Mouse (Mus musculus): ENCODE results near the gene Spen. TPM values are rescaled to one million over a fixed set of nuclear protein-coding genes. Genes with fewer than 3 reads are reported as not detected.

Gene Spen
- polyA plus RNA-seq, 1 experiment from 2014 or later = 12.1 TPM

DNA sequence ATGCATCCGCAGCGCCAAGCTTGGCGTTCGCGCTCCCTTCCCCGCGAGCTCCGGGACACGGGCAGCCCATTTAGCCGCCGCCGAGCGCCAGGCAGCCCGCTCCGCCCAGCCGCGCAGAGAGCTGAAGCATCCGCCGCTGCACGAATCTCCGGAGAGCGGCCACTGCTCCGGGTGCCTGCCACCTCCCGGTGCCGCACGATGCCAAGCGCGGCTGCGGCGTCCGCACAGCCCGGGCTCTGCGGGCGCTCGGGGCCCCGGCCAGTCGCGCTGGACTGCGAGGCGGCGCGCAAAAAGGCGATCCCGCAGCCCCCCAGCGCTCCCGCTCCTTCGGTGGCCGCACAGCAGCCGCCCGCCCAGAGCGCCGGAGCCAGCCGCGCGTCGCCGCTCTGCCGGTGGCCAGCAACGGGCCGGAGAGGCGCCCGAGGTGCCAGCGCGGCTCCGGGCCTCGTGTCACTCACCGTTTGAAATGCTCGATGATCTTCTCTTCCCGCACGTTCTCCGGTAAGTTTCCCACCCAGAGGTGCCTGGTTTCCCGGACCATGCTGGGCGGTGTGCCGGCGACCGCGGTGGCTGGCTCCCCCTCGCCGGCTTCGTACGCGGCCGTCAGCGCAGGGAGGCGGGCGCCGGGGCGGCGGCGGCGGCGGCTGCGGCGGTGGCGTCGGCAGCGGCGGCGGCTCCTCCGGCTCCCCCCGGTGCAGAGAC, 540 bp downstream of the Spen start:
- Histone ChIP-seq H3K27ac (replicated peaks) (peak overlapping the region; percentile 96), H3K4me1 (peaks cover 48% of the 10 kb centered on the region), H3K36me3 (replicated peaks) (no peaks in the 10 kb centered on the region), H3K4me3 (peak overlapping the region; percentile 97), H3K27me3 (replicated peaks; ENCODE audit: low read depth, poor library complexity, severe bottlenecking) (no peaks in the 10 kb centered on the region), H3K9me3 (no peaks in the 10 kb centered on the region)
- under 1% methylated on average over 101 of the region's 101 CpGs for WGBS
- DNase-seq (ENCODE audit: low spot score) = peak; percentile 54

DNA sequence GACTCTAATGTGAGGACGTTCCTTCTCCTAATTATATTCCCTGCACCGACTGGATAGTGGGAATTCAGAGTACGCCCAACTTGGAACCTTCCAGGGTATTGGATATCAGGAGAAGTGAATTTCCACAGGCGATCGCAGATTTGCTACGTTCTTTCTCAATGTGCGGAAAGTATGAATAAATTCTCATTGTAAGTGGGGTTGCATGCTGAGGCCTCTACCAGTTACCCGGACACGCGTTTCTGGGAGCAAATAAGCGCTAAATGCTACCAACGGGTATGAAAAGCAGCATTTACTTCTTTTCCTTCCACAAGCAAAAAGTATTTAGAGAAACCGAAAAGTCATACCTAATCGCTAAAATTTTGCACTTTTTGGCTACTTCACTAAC, 1.2 kb downstream of the Spen start:
- under 1% methylated on average over 14 of the region's 14 CpGs for WGBS
- Histone ChIP-seq H3K27me3 (replicated peaks; ENCODE audit: low read depth, poor library complexity, severe bottlenecking) (no peaks in the 10 kb centered on the region), H3K36me3 (replicated peaks) (no peaks in the 10 kb centered on the region), H3K9me3 (no peaks in the 10 kb centered on the region), H3K4me1 (peaks cover 48% of the 10 kb centered on the region), H3K4me3 (peak overlapping the region; percentile 97), H3K27ac (replicated peaks) (peak overlapping the region; percentile 96)
- DNase-seq (ENCODE audit: low spot score) = no peak

DNA sequence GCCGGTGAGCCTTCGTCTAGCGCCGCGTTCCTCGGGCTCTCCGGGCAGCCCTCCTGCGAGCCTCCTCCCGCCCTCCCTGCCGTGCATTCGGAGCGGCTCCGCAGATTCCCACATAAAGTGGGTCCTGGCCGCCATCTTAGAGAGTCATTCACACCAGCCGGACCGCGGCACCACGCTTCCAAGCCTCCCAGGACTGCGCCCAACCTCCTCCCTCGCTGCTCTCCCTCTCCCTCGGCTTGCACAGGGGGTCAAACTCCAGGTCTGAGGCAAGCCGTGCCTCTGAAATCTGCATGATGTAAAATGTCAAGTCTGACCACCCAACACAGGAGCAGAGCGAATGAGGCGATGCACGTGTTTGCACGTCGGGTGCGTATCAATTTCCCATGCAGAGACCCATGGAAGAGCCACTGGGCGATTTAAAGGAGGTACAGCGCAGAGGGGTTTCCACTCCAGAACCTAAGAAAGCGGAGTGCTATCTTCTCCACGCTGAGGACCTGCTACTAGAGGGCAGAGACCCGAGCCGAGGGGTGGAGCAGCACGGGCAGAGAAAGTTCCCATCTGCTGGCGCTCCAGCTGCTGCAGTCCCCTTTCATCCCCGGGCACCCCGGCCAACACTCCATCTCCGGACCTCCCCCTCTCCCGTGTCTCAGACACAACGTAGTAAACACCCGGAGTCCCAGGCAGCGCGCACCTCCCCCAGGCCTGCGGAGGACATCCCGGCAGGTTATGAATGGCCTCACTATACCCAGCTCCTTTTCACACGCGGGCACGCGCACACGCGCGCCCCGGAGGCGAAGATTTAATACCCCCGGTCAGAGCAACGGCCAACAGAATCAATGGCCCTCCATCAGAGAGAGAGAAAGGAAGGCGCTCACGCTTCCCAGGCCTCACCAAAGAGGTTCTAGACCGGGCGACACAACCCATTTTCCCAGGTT, 1.8 kb downstream of the Spen start:
- H3K27me3 ChIP-seq (replicated peaks; ENCODE audit: low read depth, poor library complexity, severe bottlenecking) = no peaks in the 10 kb centered on the region
- peak; percentile 85 for DNase-seq (ENCODE audit: low spot score)
- H3K9me3 ChIP-seq = no peaks in the 10 kb centered on the region
- peaks cover 48% of the 10 kb centered on the region for H3K4me1 ChIP-seq
- whole genome bisulfite sequencing = under 1% methylated on average over 61 of the region's 61 CpGs
- peak overlapping the region; percentile 97 for H3K4me3 ChIP-seq
- H3K27ac ChIP-seq (replicated peaks) = peak overlapping the region; percentile 96
- no peaks in the 10 kb centered on the region for H3K36me3 ChIP-seq (replicated peaks)

DNA sequence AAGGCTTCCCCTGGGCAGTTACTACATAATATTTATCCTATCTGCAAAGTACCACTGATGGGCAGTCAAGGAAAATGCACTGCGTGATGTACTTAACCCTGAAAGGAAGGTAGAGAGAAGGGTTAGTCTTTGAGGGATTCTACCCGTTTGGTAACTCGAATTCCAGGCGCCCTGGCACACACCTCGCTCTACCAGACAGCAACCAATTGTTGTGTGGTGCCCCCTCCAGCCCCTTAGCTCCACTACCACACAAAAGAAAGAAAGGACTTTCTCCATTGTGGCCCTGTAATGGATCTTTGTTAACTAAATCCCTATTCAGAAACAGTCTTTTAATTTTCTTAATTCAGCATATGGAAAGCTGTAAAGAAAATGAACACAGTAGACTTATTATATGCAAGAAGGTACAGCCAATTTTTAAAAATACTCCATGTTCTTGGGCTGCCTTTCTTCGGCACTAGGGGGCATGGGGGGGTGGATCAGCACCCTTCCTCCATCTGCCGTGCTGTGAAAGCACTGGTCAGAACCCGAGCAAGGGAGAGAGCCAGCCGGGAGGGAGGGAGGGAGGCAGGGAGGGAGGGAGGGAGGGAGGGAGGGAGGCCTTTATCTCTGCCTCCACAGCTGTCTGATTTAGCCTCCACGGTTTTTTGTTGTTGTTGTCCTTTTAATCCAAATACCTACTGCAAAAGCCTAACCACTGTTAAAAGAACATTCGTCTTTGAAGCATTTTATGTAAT, 3.3 kb downstream of the Spen start:
- Histone ChIP-seq H3K36me3 (replicated peaks) (peaks cover 9% of the 10 kb centered on the region), H3K27ac (replicated peaks) (peak overlapping the region; percentile 96), H3K4me1 (peaks cover 55% of the 10 kb centered on the region), H3K9me3 (no peaks in the 10 kb centered on the region), H3K27me3 (replicated peaks; ENCODE audit: low read depth, poor library complexity, severe bottlenecking) (no peaks in the 10 kb centered on the region), H3K4me3 (peak overlapping the region; percentile 97)
- WGBS = 17% methylated on average over 9 of the region's 11 CpGs
- DNase-seq (ENCODE audit: low spot score) = peak; percentile 71

DNA sequence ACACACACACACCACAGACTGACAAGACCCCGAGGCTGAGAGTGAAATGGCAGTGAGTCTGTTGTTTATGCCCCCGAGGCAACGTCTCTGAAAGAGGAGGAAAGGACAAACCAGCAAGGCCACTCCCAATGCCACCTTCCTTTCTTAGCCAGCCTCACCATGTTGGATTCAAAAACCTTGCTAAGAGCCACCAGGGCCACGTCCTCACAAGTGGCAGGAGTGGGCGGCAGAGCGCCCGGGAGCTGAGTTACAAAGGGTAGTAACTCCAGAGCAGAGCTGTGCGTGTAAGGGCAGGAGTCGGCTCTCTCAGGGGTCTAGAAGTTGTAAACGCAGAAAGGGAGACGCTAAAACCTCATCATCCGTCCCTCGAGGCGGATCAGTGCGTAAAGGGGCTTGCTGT, 7.4 kb downstream of the Spen start:
- H3K9me3 ChIP-seq = no peaks in the 10 kb centered on the region
- no peak overlapping the region for H3K4me3 ChIP-seq
- H3K4me1 ChIP-seq = peaks cover 49% of the 10 kb centered on the region
- H3K36me3 ChIP-seq (replicated peaks) = peaks cover 23% of the 10 kb centered on the region
- DNase-seq (ENCODE audit: low spot score) = no peak
- WGBS = 80% methylated on average over 15 of the region's 15 CpGs
- H3K27me3 ChIP-seq (replicated peaks; ENCODE audit: low read depth, poor library complexity, severe bottlenecking) = no peaks in the 10 kb centered on the region
- H3K27ac ChIP-seq (replicated peaks) = no peak overlapping the region

DNA sequence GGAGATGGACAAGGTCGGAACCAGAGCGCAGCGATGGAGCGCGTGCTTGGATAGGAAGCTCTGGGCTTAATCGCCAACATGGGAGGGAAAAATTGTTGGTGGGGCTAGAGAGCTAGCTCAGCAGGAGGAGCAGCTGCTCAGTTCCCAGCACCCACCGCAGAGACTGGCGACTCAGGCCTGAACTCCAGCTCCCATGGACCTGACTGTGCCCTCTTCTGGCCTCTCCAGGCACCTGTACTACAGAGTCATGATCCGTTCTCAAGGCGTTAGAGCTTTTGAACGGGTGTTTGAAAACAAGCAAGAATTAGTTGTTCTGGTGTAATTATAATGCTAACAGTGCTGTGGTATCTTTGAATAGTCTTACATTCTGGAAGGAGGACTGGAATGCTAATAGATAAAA, 9.5 kb downstream of the Spen start:
- no peaks in the 10 kb centered on the region for H3K27me3 ChIP-seq (replicated peaks; ENCODE audit: low read depth, poor library complexity, severe bottlenecking)
- peaks cover 23% of the 10 kb centered on the region for H3K36me3 ChIP-seq (replicated peaks)
- 90% methylated on average over 11 of the region's 11 CpGs for WGBS
- no peaks in the 10 kb centered on the region for H3K9me3 ChIP-seq
- H3K27ac ChIP-seq (replicated peaks) = no peak overlapping the region
- no peak for DNase-seq (ENCODE audit: low spot score)
- H3K4me3 ChIP-seq = no peak overlapping the region
- H3K4me1 ChIP-seq = peaks cover 35% of the 10 kb centered on the region

DNA sequence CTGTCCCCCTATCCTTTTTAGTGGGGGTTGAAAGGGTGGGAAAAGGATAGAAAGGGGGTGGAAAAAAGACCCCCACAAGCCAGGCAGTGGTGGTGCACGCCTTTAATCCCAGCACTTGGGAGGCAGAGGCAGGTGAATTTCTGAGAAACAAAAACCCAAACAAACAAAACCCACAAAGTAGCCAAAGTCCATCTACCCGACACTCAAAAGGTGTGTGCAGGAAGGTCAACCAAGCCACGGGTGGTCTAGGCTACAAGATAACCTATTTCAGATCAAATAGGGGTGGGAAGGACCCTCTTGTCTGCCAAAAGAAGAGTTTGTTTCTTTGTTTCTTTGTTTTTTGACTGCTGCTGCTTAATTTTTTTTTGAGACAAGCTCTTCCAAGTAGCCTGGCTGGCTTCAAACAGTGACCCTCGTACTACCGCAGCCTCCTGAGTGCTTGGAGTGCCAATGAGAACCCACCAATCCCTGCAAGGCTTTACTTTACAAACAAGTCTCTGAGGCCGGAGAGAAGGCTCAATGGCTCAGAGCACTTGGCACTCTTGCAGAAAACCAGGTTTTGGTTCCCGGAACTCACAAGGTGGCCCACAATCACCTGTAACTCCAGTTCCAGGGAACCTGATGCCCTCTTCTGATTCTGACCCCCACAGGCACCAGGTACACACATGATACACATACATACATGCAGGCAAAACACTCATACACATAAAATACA, 11.3 kb downstream of the Spen start:
- no peaks in the 10 kb centered on the region for H3K9me3 ChIP-seq
- H3K4me1 ChIP-seq = peaks cover 36% of the 10 kb centered on the region
- DNase-seq (ENCODE audit: low spot score) = no peak
- H3K27ac ChIP-seq (replicated peaks) = no peak overlapping the region
- H3K36me3 ChIP-seq (replicated peaks) = peaks cover 27% of the 10 kb centered on the region
- no peaks in the 10 kb centered on the region for H3K27me3 ChIP-seq (replicated peaks; ENCODE audit: low read depth, poor library complexity, severe bottlenecking)
- 78% methylated on average over 7 of the region's 7 CpGs for WGBS
- no peak overlapping the region for H3K4me3 ChIP-seq

DNA sequence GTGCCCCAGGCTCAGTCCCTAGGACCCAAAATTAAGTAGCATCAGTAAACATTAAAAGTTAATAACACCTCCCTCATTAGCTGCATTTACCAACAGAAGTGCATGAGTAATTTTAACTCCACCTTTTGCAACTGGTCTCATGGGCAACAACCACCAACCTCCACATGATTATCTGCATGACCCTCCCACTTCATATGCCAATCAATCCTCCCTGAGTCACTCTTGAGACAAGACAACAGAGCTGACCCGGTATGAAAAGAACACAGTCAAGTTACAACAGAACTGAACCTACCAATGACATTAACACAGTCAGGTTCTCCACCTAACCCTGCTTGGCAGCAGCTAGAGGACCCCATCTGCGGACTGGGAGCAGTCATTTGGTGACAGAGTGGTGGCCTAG, 12.5 kb downstream of the Spen start:
- H3K4me3 ChIP-seq = no peak overlapping the region
- no peaks in the 10 kb centered on the region for H3K9me3 ChIP-seq
- DNase-seq (ENCODE audit: low spot score) = no peak
- 79% methylated on average over 2 of the region's 2 CpGs for WGBS
- no peak overlapping the region for H3K27ac ChIP-seq (replicated peaks)
- no peaks in the 10 kb centered on the region for H3K27me3 ChIP-seq (replicated peaks; ENCODE audit: low read depth, poor library complexity, severe bottlenecking)
- H3K4me1 ChIP-seq = peaks cover 32% of the 10 kb centered on the region
- peaks cover 37% of the 10 kb centered on the region for H3K36me3 ChIP-seq (replicated peaks)

DNA sequence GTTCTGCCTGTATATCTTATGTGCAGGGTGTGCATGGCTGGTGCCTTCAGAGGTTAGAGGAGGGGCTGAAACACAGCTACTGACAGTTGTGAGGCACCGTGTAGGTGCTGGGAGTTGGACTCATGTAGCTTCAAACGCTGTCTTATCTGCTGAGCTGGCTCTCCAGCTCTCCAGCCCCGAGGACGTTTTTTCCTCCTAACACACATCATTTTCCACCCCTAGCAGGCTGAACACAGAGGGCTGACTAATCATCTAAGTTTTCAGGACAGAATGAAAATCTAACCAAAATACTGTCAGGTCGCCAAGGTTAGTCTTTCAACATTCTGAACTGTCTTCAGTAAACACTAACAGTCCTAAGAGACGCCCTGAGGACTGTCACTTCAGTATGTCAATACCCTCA, 13.7 kb downstream of the Spen start:
- Histone ChIP-seq H3K4me1 (peaks cover 28% of the 10 kb centered on the region), H3K27me3 (replicated peaks; ENCODE audit: low read depth, poor library complexity, severe bottlenecking) (no peaks in the 10 kb centered on the region), H3K27ac (replicated peaks) (no peak overlapping the region), H3K4me3 (no peak overlapping the region), H3K9me3 (no peaks in the 10 kb centered on the region), H3K36me3 (replicated peaks) (peaks cover 40% of the 10 kb centered on the region)
- 75% methylated on average over 6 of the region's 6 CpGs for WGBS
- no peak for DNase-seq (ENCODE audit: low spot score)

DNA sequence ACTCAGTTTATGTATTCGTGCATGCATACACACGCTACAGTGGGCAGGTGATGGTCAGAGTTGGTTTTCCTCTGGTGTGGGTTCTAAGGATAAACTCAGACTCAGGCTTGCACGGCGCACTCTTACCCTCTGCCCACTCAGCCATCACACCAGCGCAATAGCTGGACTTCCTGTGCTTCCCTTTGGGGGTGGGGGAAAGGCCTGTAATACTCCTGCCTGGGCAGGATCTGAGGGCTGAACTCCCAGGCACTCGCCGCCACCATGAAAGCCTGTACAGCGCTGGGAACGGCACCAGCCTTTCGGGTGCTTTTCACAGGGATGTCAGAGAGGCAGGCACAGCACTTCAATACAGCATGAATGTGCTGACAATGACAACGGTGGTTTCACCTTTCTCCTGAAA, 15.3 kb downstream of the Spen start:
- Histone ChIP-seq H3K27ac (replicated peaks) (no peak overlapping the region), H3K4me3 (no peak overlapping the region), H3K9me3 (no peaks in the 10 kb centered on the region), H3K27me3 (replicated peaks; ENCODE audit: low read depth, poor library complexity, severe bottlenecking) (no peaks in the 10 kb centered on the region), H3K36me3 (replicated peaks) (peaks cover 40% of the 10 kb centered on the region), H3K4me1 (peaks cover 28% of the 10 kb centered on the region)
- no peak for DNase-seq (ENCODE audit: low spot score)
- WGBS = 81% methylated on average over 11 of the region's 11 CpGs

DNA sequence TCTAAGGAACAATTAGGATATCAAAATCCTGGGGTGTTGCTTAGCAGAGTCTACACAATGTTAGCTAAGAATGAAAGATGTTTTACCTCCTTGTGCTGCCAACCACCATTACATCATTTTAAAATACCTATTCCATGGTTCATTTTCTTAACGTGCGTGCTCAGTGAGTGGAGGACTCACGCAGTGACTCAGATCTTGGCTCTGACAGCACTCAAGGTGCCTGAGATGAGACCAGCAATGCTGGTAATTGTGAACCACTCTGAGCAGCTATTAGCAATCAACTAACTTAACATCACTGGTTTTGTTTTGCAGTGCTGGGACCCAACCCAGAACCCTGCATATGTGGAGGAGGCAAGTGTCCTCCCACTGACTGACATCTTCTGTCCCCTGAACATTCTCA, 20.0 kb downstream of the Spen start:
- peaks cover 10% of the 10 kb centered on the region for H3K4me1 ChIP-seq
- no peaks in the 10 kb centered on the region for H3K9me3 ChIP-seq
- WGBS = 96% methylated on average over 3 of the region's 3 CpGs
- H3K27me3 ChIP-seq (replicated peaks; ENCODE audit: low read depth, poor library complexity, severe bottlenecking) = no peaks in the 10 kb centered on the region
- H3K27ac ChIP-seq (replicated peaks) = no peak overlapping the region
- DNase-seq (ENCODE audit: low spot score) = no peak
- H3K36me3 ChIP-seq (replicated peaks) = peaks cover 84% of the 10 kb centered on the region
- H3K4me3 ChIP-seq = no peak overlapping the region

DNA sequence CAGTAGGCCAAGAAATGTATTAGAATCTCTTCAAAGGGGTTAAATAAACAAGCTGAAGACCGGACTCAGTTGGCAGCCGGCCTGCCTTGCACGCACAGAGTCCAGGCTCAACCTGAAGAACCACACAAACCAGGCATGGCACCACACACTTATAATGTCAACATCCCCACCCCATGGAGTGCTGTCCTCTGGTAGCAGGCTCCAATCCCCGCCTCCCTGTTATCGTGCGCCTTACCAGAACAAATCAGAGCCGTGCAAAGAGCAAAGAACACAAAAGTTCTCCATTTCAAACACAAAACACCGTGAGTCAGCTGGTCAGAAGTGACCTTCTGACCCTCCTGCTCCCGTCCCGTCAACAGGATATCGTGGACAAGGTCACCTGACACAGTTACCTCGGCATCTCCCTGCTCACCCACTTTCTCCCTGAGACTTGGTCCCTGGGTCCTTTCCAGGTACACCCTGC, 24.2 kb downstream of the Spen start:
- Histone ChIP-seq H3K27me3 (replicated peaks; ENCODE audit: low read depth, poor library complexity, severe bottlenecking) (no peaks in the 10 kb centered on the region), H3K27ac (replicated peaks) (no peak overlapping the region), H3K9me3 (no peaks in the 10 kb centered on the region), H3K4me3 (no peak overlapping the region), H3K36me3 (replicated peaks) (peaks cover 71% of the 10 kb centered on the region), H3K4me1 (0 out of 2 replicates have a peak, but pooled peaks cover 4% of the 10 kb centered on the region)
- no peak for DNase-seq (ENCODE audit: low spot score)
- WGBS = 67% methylated on average over 12 of the region's 12 CpGs
